Mouse (Mus musculus): ENCODE data around the gene Arhgef28. TPM values are rescaled to one million over a fixed set of nuclear protein-coding genes. Genes with fewer than 3 reads are reported as not detected.
A peak's percentile ranks its signal among the peaks of the same experiment; 100 is the strongest.
"Not testable (repeated sequence)": the region's sequence is repeated elsewhere in the genome, so short reads cannot be mapped to it uniquely, and the experiment has no call there.

Arhgef28 gene
- polyA plus RNA-seq, 1 experiment from 2014 or later = 10.2 TPM

GRCm38 (mm10) chr13:98030041-98030440, 176.2 kb downstream of the Arhgef28 start:
- no peak for DNase-seq (ENCODE audit: low spot score)
- H3K27me3 ChIP-seq (ENCODE audit: insufficient read depth, poor library complexity, severe bottlenecking) = no peaks in the 10 kb centered on the region
- peaks cover 18% of the 10 kb centered on the region; the same call in 1 of the 2 replicates for H3K4me1 ChIP-seq
- H3K4me3 ChIP-seq = no peak overlapping the region
- H3K27ac ChIP-seq = no peak overlapping the region
- no peaks in the 10 kb centered on the region for H3K36me3 ChIP-seq
- H3K9me3 ChIP-seq = no peaks in the 10 kb centered on the region
- 17% methylated on average over 5 of the region's 5 CpGs for WGBS

GRCm38 (mm10) chr13:98028711-98029250, 177.5 kb downstream of the Arhgef28 start:
- Histone ChIP-seq H3K36me3 (no peaks in the 10 kb centered on the region), H3K4me1 (peaks cover 18% of the 10 kb centered on the region; the same call in 1 of the 2 replicates), H3K9me3 (no peaks in the 10 kb centered on the region), H3K27ac (no peak overlapping the region), H3K4me3 (no peak overlapping the region), H3K27me3 (ENCODE audit: insufficient read depth, poor library complexity, severe bottlenecking) (no peaks in the 10 kb centered on the region)
- WGBS = 37% methylated on average over 6 of the region's 6 CpGs
- no peak for DNase-seq (ENCODE audit: low spot score)

DNA sequence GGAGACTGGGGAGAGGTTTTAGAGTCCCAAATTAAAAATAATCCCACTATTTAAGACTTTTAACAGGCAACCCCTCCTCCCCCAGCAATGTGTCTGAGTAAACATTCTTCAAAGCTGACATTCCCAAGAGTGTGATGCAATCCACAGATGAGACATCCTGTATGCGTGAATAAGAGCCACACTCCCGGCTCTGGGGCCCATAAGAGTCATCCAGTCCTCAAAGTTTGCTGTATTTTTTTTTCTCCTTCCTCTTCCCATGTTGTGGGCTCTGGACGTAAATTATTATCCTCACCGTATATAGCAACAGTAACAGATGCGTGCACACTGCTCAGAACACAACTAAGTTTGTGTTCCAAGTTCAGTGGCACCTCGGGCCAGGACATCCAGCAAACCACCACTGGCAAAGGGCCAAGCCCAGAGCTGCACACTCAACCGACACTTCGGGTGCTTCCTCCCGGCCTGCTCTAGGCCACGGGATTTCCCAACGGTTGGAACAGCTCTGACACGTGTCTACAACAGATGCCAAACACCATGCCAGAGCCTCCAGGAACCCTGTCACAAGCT, 178.5 kb downstream of the Arhgef28 start:
- Histone ChIP-seq H3K4me1 (peaks cover 18% of the 10 kb centered on the region; the same call in 1 of the 2 replicates), H3K27ac (no peak overlapping the region), H3K27me3 (ENCODE audit: insufficient read depth, poor library complexity, severe bottlenecking) (no peaks in the 10 kb centered on the region), H3K36me3 (no peaks in the 10 kb centered on the region), H3K9me3 (no peaks in the 10 kb centered on the region), H3K4me3 (no peak overlapping the region)
- no peak for DNase-seq (ENCODE audit: low spot score)
- WGBS = 66% methylated on average over 12 of the region's 12 CpGs

- Histone ChIP-seq H3K27me3 (ENCODE audit: insufficient read depth, poor library complexity, severe bottlenecking) (no peaks in the 10 kb centered on the region), H3K9me3 (no peaks in the 10 kb centered on the region), H3K4me3 (no peak overlapping the region), H3K36me3 (no peaks in the 10 kb centered on the region), H3K27ac (no peak overlapping the region), H3K4me1 (peaks cover 18% of the 10 kb centered on the region; the same call in 1 of the 2 replicates)
- WGBS = 73% methylated on average over 5 of the region's 5 CpGs
- DNase-seq (ENCODE audit: low spot score) = no peak
Observed at GRCm38 (mm10) chr13:98027122-98027521, 179.1 kb downstream of the Arhgef28 start.

DNA sequence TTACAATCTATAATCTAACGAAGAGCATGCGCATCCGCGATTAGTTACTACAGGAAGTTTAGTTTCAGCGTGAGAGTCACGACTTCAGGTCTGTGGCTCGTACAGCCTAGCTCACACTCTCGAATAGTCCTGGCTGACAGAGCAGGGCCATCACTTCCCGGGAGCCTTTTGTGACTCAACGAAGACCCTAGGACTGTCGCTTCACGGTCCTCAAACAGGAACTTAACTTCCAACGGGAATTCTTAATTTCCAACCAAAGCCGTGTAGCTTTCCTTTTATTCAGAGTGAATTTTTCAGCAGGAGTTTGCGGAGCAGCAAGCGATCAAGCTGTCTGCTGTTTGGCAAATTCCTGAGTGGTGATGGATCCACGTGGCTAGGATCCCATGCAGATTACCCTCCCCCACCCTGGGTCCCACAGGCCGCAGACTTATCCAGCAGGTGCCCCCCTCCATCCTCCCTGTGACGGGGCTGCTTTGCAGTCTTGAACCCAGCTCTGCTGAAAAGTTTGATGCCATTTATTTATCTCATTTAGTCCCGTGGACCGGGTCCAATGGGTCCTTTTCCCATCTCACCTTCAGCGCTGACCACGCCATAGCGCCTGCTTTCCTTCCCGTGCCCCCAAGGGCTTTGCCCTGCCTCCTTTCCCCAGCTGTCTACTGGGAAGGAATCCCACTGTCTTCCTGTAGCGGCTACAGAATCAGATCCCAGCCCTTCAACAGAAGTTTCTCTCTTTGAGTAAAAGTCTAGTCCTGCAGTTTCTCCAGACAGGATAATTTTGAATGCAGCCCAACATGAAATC, 180.3 kb downstream of the Arhgef28 start:
- DNase-seq (ENCODE audit: low spot score) = no peak
- Histone ChIP-seq H3K27me3 (ENCODE audit: insufficient read depth, poor library complexity, severe bottlenecking) (no peaks in the 10 kb centered on the region), H3K9me3 (no peaks in the 10 kb centered on the region), H3K36me3 (no peaks in the 10 kb centered on the region), H3K4me3 (no peak overlapping the region; the same call in 1 of the 2 replicates), H3K27ac (no peak overlapping the region), H3K4me1 (peaks cover 15% of the 10 kb centered on the region; the same call in 1 of the 2 replicates)
- WGBS = 64% methylated on average over 26 of the region's 26 CpGs

GRCm38 (mm10) chr13:98025162-98025561, 181.1 kb downstream of the Arhgef28 start:
- Histone ChIP-seq H3K4me1 (peaks cover 12% of the 10 kb centered on the region; the same call in 1 of the 2 replicates), H3K4me3 (no peak overlapping the region; the same call in 1 of the 2 replicates), H3K36me3 (no peaks in the 10 kb centered on the region), H3K9me3 (no peaks in the 10 kb centered on the region), H3K27ac (no peak overlapping the region), H3K27me3 (ENCODE audit: insufficient read depth, poor library complexity, severe bottlenecking) (no peaks in the 10 kb centered on the region)
- 73% methylated on average over 7 of the region's 7 CpGs for WGBS
- DNase-seq (ENCODE audit: low spot score) = no peak

GRCm38 (mm10) chr13:98024680-98025079, 181.6 kb downstream of the Arhgef28 start:
- Histone ChIP-seq H3K4me1 (peaks cover 9% of the 10 kb centered on the region; the same call in 1 of the 2 replicates), H3K36me3 (no peaks in the 10 kb centered on the region), H3K4me3 (no peak overlapping the region), H3K27ac (no peak overlapping the region), H3K27me3 (ENCODE audit: insufficient read depth, poor library complexity, severe bottlenecking) (no peaks in the 10 kb centered on the region), H3K9me3 (no peaks in the 10 kb centered on the region)
- 86% methylated on average over 12 of the region's 12 CpGs for WGBS
- DNase-seq (ENCODE audit: low spot score) = no peak

DNA sequence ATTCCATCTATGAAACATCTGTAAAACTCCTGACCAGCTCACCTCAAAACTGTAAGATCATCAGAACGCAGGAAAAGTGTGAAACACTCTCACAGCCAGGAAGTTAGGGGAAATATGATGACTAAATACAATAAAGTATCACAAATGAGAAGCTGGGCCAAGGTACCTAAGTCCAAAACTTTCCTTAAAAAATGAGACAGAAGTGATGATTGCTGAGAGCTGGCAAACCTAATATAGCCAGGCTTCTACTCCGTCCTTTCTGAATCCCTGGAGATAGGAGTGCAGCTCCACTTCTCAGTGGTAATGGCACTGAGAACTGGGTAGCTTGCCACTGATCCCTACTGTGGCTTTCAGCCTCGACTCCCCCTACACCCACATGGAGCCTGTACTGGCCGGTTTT, 184.3 kb downstream of the Arhgef28 start:
- Histone ChIP-seq H3K27me3 (ENCODE audit: insufficient read depth, poor library complexity, severe bottlenecking) (no peaks in the 10 kb centered on the region), H3K36me3 (no peaks in the 10 kb centered on the region), H3K4me3 (no peak overlapping the region), H3K9me3 (no peaks in the 10 kb centered on the region), H3K27ac (no peak overlapping the region), H3K4me1 (peaks cover 4% of the 10 kb centered on the region; the same call in 1 of the 2 replicates)
- 73% methylated on average over 4 of the region's 4 CpGs for WGBS
- no peak for DNase-seq (ENCODE audit: low spot score)

- H3K9me3 ChIP-seq; H3K27ac ChIP-seq; DNase-seq (ENCODE audit: low spot score); H3K36me3 ChIP-seq; H3K4me3 ChIP-seq: not testable (repeated sequence)
- peaks cover 12% of the 10 kb centered on the region for H3K27me3 ChIP-seq (ENCODE audit: insufficient read depth, poor library complexity, severe bottlenecking)
- H3K4me1 ChIP-seq = peaks cover 12% of the 10 kb centered on the region; the same call in 1 of the 2 replicates
- WGBS = 88% methylated on average over 8 of the region's 8 CpGs
Observed at GRCm38 (mm10) chr13:98018837-98019236, 187.4 kb downstream of the Arhgef28 start.

GRCm38 (mm10) chr13:98016923-98017588, 189.2 kb downstream of the Arhgef28 start:
- H3K4me1 ChIP-seq = peaks cover 16% of the 10 kb centered on the region; the same call in 1 of the 2 replicates
- no peak for DNase-seq (ENCODE audit: low spot score)
- H3K9me3 ChIP-seq = no peaks in the 10 kb centered on the region
- H3K27me3 ChIP-seq (ENCODE audit: insufficient read depth, poor library complexity, severe bottlenecking) = peaks cover 12% of the 10 kb centered on the region
- WGBS = 34% methylated on average over 12 of the region's 12 CpGs
- H3K27ac ChIP-seq = 0 out of 2 replicates have a peak overlapping the region, but pooled peaks have one; percentile 44
- H3K4me3 ChIP-seq = peak overlapping the region; percentile 62
- H3K36me3 ChIP-seq = no peaks in the 10 kb centered on the region

GRCm38 (mm10) chr13:98015981-98016922, 190.0 kb downstream of the Arhgef28 start:
- Histone ChIP-seq H3K27me3 (ENCODE audit: insufficient read depth, poor library complexity, severe bottlenecking) (peaks cover 12% of the 10 kb centered on the region), H3K4me3 (peak overlapping the region; percentile 62), H3K9me3 (no peaks in the 10 kb centered on the region), H3K27ac (0 out of 2 replicates have a peak overlapping the region, but pooled peaks have one; percentile 44), H3K4me1 (peaks cover 16% of the 10 kb centered on the region; the same call in 1 of the 2 replicates), H3K36me3 (no peaks in the 10 kb centered on the region)
- DNase-seq (ENCODE audit: low spot score) = no peak
- 14% methylated on average over 33 of the region's 33 CpGs for WGBS

GRCm38 (mm10) chr13:98014892-98015291, 191.3 kb downstream of the Arhgef28 start:
- no peak overlapping the region for H3K4me3 ChIP-seq
- no peaks in the 10 kb centered on the region for H3K36me3 ChIP-seq
- H3K27me3 ChIP-seq (ENCODE audit: insufficient read depth, poor library complexity, severe bottlenecking) = peaks cover 12% of the 10 kb centered on the region
- peaks cover 16% of the 10 kb centered on the region; the same call in 1 of the 2 replicates for H3K4me1 ChIP-seq
- 65% methylated on average over 3 of the region's 3 CpGs for WGBS
- DNase-seq (ENCODE audit: low spot score) = no peak
- H3K9me3 ChIP-seq = no peaks in the 10 kb centered on the region
- H3K27ac ChIP-seq = no peak overlapping the region

Data from heart, embryonic 10.5 days (tissue).